Mouse (Mus musculus): ENCODE data around the gene Cant1.

GRCm38 (mm10) chr11:118371876-118372275 lies 47.0 kb downstream of the Cant1 start:
- TF ChIP-seq CTCF (IDR thresholded peaks at IDR 0.05; ENCODE audit: low read depth) (no peak), EP300 (optimal IDR thresholded peaks at IDR 0.05) (no peak)
